Mouse (Mus musculus) gastrocnemius, postnatal 10 days (tissue): ENCODE data around the gene Mup9. TPM values are rescaled to one million over a fixed set of nuclear protein-coding genes. Genes with fewer than 3 reads are reported as not detected.
"Not testable (repeated sequence)": the region's sequence is repeated elsewhere in the genome, so short reads cannot be mapped to it uniquely, and the experiment has no call there.

ENCODE experiments used
- DNase-seq: peaks from one replicate; pipeline ENCODE4 v3.0.0; 2021; ENCODE audit warnings: mixed read lengths
- long read RNA-seq, 2 experiments: library from polyadenylated mRNA; stranded (forward); transcript quantifications; one replicate each; pipeline ENCODE4 v2.0.0; 2021
- total RNA-seq, 2 experiments: library from RNA; stranded (reverse); gene quantifications; 2 replicates each; pipeline ENCODE4 v1.2.3; 2021

Gene Mup9
- total RNA-seq = not detected
- long read RNA-seq, experiment 1 = 0 reads
- long read RNA-seq, experiment 2 = 0 reads

DNA sequence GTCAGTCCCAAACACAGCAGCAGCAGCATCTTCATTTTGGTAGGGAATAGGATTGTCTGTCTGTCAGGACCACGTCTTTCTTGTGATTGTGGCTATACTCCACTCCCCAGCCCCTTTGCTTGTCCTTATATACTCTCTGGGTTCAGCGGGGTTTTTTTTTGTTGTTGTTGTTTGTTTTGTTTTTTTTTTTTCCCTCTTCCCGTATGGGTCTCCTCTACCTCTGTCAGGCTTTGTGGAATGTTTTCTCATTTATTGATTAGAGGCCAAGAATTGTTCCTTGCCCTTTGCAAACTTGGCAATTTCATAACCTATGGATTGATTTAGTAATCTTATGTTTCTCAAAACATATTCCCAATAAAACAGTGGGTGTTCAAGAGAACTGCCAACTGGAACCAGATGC, at the start of gene Mup9:
Gene Mup9, minus strand, starts transcription at position 101 of the 400 bp plus-strand sequence.
- DNase-seq = not testable (repeated sequence)

Other genes starting within 250 kb of the Mup9 start
- not detected for gene Mup8, start 199.4 kb downstream of the Mup9 start, total RNA-seq
- gene Mup1, start 80.0 kb upstream of the Mup9 start, total RNA-seq = not detected
- not detected for gene Mup10, start 160.2 kb upstream of the Mup9 start, total RNA-seq
- gene Mup11, start 240.5 kb upstream of the Mup9 start, total RNA-seq = not detected